Mouse (Mus musculus) CH12.LX (cell line): ENCODE measurements around the gene Svs1. TPM values are rescaled to one million over a fixed set of nuclear protein-coding genes. Genes with fewer than 3 reads are reported as not detected.

Source experiments
- DNase-seq: peaks from one replicate; pipeline ENCODE4 v3.0.0-alpha.2; 2013; ENCODE audit errors: extremely low read depth
- H3K27ac ChIP-seq: 2 replicates; pipeline ENCODE4 v1.5.1; 2012; ENCODE audit warnings: low read depth, mild to moderate bottlenecking, control low read depth, moderate library complexity; ENCODE audit not compliant: insufficient read depth
- H3K27me3 ChIP-seq: replicated peaks from 2 replicates; pipeline ENCODE3; 2012; ENCODE audit warnings: inconsistent platforms
- H3K36me3 ChIP-seq, 2 experiments: replicated peaks in 1 of 2; 2 replicates each; pipeline versions ENCODE3 to v1.6.1; 2012; ENCODE audit warnings: inconsistent platforms in 1 of 2, low read length in 1 of 2, mild to moderate bottlenecking in 1 of 2, mixed read lengths in 1 of 2, moderate library complexity in 1 of 2; ENCODE audit not compliant: control insufficient read depth in 1 of 2, insufficient read depth in 1 of 2
- H3K4me1 ChIP-seq, 2 experiments: 2 replicates each; pipeline ENCODE4 v1.6.1; 2012; ENCODE audit warnings: inconsistent platforms in 1 of 2, moderate library complexity in 1 of 2; ENCODE audit not compliant: insufficient read depth in 2 of 2, control insufficient read depth in 1 of 2
- H3K4me2 ChIP-seq: 2 replicates; pipeline ENCODE4 v1.6.1; 2012; ENCODE audit warnings: low read depth, mild to moderate bottlenecking, control low read depth; ENCODE audit not compliant: poor library complexity, insufficient read depth, severe bottlenecking
- H3K4me3 ChIP-seq, 3 experiments: fragments of 150-350 bp in 1 of 3; sonication (generic) in 1 of 3; replicated peaks in 1 of 3; 2 replicates each; pipeline versions ENCODE3 to v1.5.1; 2011 to 2012; ENCODE audit warnings: low read depth in 2 of 3, low read length in 2 of 3, mild to moderate bottlenecking in 2 of 3, moderate library complexity in 2 of 3, control low read depth in 1 of 3, improper control_type of control experiment in 1 of 3, inconsistent platforms in 1 of 3, mixed read lengths in 1 of 3; ENCODE audit not compliant: poor library complexity in 1 of 3
- H3K79me2 ChIP-seq: replicated peaks from 2 replicates; pipeline ENCODE4 v1.6.1; 2012; ENCODE audit warnings: mild to moderate bottlenecking, moderate library complexity; ENCODE audit not compliant: control insufficient read depth, poor library complexity, insufficient read depth, severe bottlenecking; ENCODE audit errors: extremely low read depth
- H3K9ac ChIP-seq: 2 replicates; pipeline ENCODE4 v1.6.1; 2012; ENCODE audit warnings: low read depth, mild to moderate bottlenecking, control low read depth, moderate library complexity; ENCODE audit not compliant: insufficient read depth
- H3K9me3 ChIP-seq: replicated peaks from 2 replicates; pipeline ENCODE3; 2012; ENCODE audit warnings: low read length, inconsistent platforms, mixed read lengths
- BHLHE40 ChIP-seq: IDR thresholded peaks from 2 replicates; pipeline ENCODE4 v1.6.1; 2011; ENCODE audit warnings: mild to moderate bottlenecking, low read depth, low read length, improper control_type of control experiment
- E2F4 ChIP-seq: IDR thresholded peaks from 2 replicates; pipeline ENCODE4 v1.6.1; 2011; ENCODE audit warnings: low read depth, low read length, improper control_type of control experiment; ENCODE audit not compliant: insufficient replicate concordance
- ETS1 ChIP-seq: conservative IDR thresholded peaks from 2 replicates; pipeline ENCODE4 v1.6.1; 2012; ENCODE audit warnings: low read depth, mild to moderate bottlenecking, inconsistent platforms, low read length, improper control_type of control experiment, moderate library complexity
- GABPA ChIP-seq: IDR thresholded peaks from 2 replicates; pipeline ENCODE4 v1.6.1; 2012; ENCODE audit warnings: low read depth, low read length, improper control_type of control experiment, inconsistent platforms; ENCODE audit not compliant: insufficient replicate concordance
- KAT2A ChIP-seq: IDR thresholded peaks from 2 replicates; pipeline ENCODE4 v1.6.1; 2012; ENCODE audit warnings: low read length, improper control_type of control experiment, inconsistent platforms; ENCODE audit not compliant: insufficient replicate concordance
- MAFK ChIP-seq: IDR thresholded peaks from 2 replicates; pipeline ENCODE4 v1.6.1; 2011; ENCODE audit warnings: low read length, improper control_type of control experiment; ENCODE audit not compliant: insufficient replicate concordance
- MAX ChIP-seq: IDR thresholded peaks from 2 replicates; pipeline ENCODE4 v1.6.1; 2011; ENCODE audit warnings: low read length, improper control_type of control experiment
- MAZ ChIP-seq: IDR thresholded peaks from 2 replicates; pipeline ENCODE4 v1.6.1; 2012; ENCODE audit warnings: low read depth, mild to moderate bottlenecking, inconsistent platforms, low read length, improper control_type of control experiment, moderate library complexity
- MXI1 ChIP-seq: IDR thresholded peaks from 2 replicates; pipeline ENCODE4 v1.6.1; 2011; ENCODE audit warnings: mild to moderate bottlenecking, low read depth, low read length, improper control_type of control experiment
- MYC ChIP-seq: IDR thresholded peaks from 2 replicates; pipeline ENCODE4 v1.6.1; 2011; ENCODE audit warnings: low read depth, mild to moderate bottlenecking, improper control_type of control experiment, low read length
- NELFE ChIP-seq: IDR thresholded peaks from 2 replicates; pipeline ENCODE4 v1.6.1; 2011; ENCODE audit warnings: low read depth, low read length, improper control_type of control experiment
- POLR2A ChIP-seq: IDR thresholded peaks from 2 replicates; pipeline ENCODE4 v1.6.1; 2011; ENCODE audit warnings: low read depth, mild to moderate bottlenecking, improper control_type of control experiment, low read length
- POLR2AphosphoS2 ChIP-seq: IDR thresholded peaks from 2 replicates; pipeline ENCODE4 v1.6.1; 2011; ENCODE audit warnings: low read depth, low read length, improper control_type of control experiment
- USF1 ChIP-seq: IDR thresholded peaks from 2 replicates; pipeline ENCODE4 v1.6.1; 2014; ENCODE audit warnings: low read depth, mild to moderate bottlenecking, inconsistent platforms, low read length, improper control_type of control experiment
- ZMIZ1 ChIP-seq: IDR thresholded peaks from 2 replicates; pipeline ENCODE4 v1.6.1; 2012; ENCODE audit warnings: low read depth, mild to moderate bottlenecking, inconsistent platforms, low read length, improper control_type of control experiment
- dilution Hi-C: fragments of 300-500 bp; cut with MboI; formaldehyde crosslinking; loops from 2 replicates; pipeline ENCODE4 v1.14.3; 2020; ENCODE audit warnings: low sequenced_read_pairs; ENCODE audit not compliant: extremely low pct_unique_long_range_greater_than_20kb, extremely low pct_ligation_motif_present
- in situ Hi-C: fragments of 300-500 bp; cut with MboI; formaldehyde crosslinking; loops from 3 replicates; pipeline ENCODE4 v1.14.3; 2019; ENCODE audit warnings: low sequenced_read_pairs, low pct_ligation_motif_present, low pct_unique_long_range_greater_than_20kb, mixed read lengths
- polyA plus RNA-seq: library from polyadenylated mRNA; unstranded; fragments of >175 nt; gene quantifications from 2 replicates; pipeline ENCODE4 v1.2.1, GENCODE M21; 2012; ENCODE audit warnings: low read depth; ENCODE audit not compliant: insufficient read length
- total RNA-seq, 2 experiments: library from RNA; depleted of rRNA; stranded (reverse); fragments of 300-350 nt in 1 of 2; fragments of >200 nt in 1 of 2; gene quantifications; 2 replicates each; pipeline ENCODE4 v1.2.3; 2012 to 2014

The Svs1 gene
- total and polyA plus RNA-seq, 3 experiments = not detected

GRCm38 (mm10) chr6:49021141-49022012 lies 34.7 kb downstream of the Svs1 start:
- Histone ChIP-seq H3K27ac (no peak overlapping the region), H3K4me2 (no peak overlapping the region)

DNA sequence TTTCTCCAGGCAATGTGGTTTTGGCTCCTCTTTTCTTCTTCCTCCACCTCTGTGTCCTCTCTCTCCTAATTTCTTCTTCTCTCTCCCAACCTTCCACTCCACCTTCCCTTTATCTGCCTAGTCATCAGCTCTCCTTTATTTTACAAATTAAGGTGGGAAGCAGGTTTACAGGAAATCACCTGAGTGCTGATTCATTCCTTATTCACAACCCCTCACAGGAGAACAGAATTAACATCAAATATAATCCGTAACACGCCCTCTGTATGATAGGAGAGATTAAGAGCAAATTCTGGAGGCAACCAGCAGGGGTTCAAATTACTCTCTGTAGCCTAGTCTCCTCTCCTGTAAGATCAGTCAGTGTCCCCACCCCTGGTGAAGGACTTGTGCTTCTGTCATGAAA lies 35.7 kb downstream of the Svs1 start:
- H3K4me2 ChIP-seq = no peak overlapping the region
- no peaks in the 10 kb centered on the region for H3K4me1 ChIP-seq
- no peaks in the 10 kb centered on the region for H3K9me3 ChIP-seq
- no peak overlapping the region for H3K4me3 ChIP-seq
- DNase-seq = no peak
- H3K9ac ChIP-seq = no peak overlapping the region
- in situ Hi-C loops (no loop called here), dilution Hi-C loops (no loop called here)
- no peaks in the 10 kb centered on the region for H3K79me2 ChIP-seq
- no peak for TF ChIP-seq MXI1
- no peak for TF ChIP-seq GABPA
- TF ChIP-seq MAFK = no peak
- H3K36me3 ChIP-seq = no peaks in the 10 kb centered on the region
- no peak overlapping the region for H3K27ac ChIP-seq
- H3K27me3 ChIP-seq = no peaks in the 10 kb centered on the region

More at GRCm38 (mm10) chr6:49021141-49022012, 34.7 kb downstream of the Svs1 start:
- no peaks in the 10 kb centered on the region for H3K36me3 ChIP-seq
- TF ChIP-seq MAZ (no peak), MAFK (no peak), POLR2A (no peak), ETS1 (no peak), MYC (no peak), ZMIZ1 (no peak), USF1 (no peak), POLR2AphosphoS2 (no peak), NELFE (no peak), KAT2A (no peak), E2F4 (no peak), MAX (no peak), MXI1 (no peak), BHLHE40 (no peak)
- TF ChIP-seq, all 38 proteins: peak for 0
- Histone ChIP-seq H3K4me1 (no peaks in the 10 kb centered on the region), H3K9me3 (no peaks in the 10 kb centered on the region), H3K79me2 (no peaks in the 10 kb centered on the region), H3K9ac (no peak overlapping the region), H3K27me3 (no peaks in the 10 kb centered on the region), H3K4me3 (no peak overlapping the region)
- in situ Hi-C loops = no loop called here
- dilution Hi-C loops = no loop called here
- no peak for DNase-seq
